Mouse (Mus musculus) hindbrain, embryonic 13.5 days (tissue): Measurements from ENCODE around the gene Ank3. TPM values are rescaled to one million over a fixed set of nuclear protein-coding genes. Genes with fewer than 3 reads are reported as not detected.

Experiments used
- ATAC-seq: fragments of 200-750 bp; cut with Nextera tagmentation; 2 replicates; pipeline ENCODE4 v1.8.0; 2017; ENCODE audit warnings: moderate TSS enrichment; ENCODE audit not compliant: low FRiP score
- H3K27ac ChIP-seq: fragments of 300-500 bp; sonication (generic); 2 replicates; pipeline ENCODE4 v1.5.1; 2015; ENCODE audit warnings: inconsistent platforms, mild to moderate bottlenecking, moderate library complexity
- H3K27me3 ChIP-seq: fragments of 300-500 bp; sonication (generic); 2 replicates; pipeline ENCODE4 v1.6.1; 2015; ENCODE audit warnings: mild to moderate bottlenecking, inconsistent platforms
- H3K36me3 ChIP-seq: fragments of 300-500 bp; sonication (generic); 2 replicates; pipeline ENCODE4 v1.6.1; 2015; ENCODE audit warnings: mild to moderate bottlenecking, inconsistent platforms
- H3K4me1 ChIP-seq: fragments of 300-500 bp; sonication (generic); replicated peaks from 2 replicates; pipeline ENCODE4 v1.6.1; 2015; ENCODE audit warnings: inconsistent platforms
- H3K4me2 ChIP-seq: fragments of 300-500 bp; sonication (generic); 2 replicates; pipeline ENCODE4 v1.6.1; 2015; ENCODE audit warnings: inconsistent platforms, mild to moderate bottlenecking, moderate library complexity
- H3K4me3 ChIP-seq: fragments of 300-500 bp; sonication (generic); 2 replicates; pipeline ENCODE4 v1.5.1; 2015; ENCODE audit warnings: mild to moderate bottlenecking, inconsistent platforms
- H3K9ac ChIP-seq: fragments of 300-500 bp; sonication (generic); 2 replicates; pipeline ENCODE4 v1.6.1; 2015; ENCODE audit warnings: mild to moderate bottlenecking, inconsistent platforms
- H3K9me3 ChIP-seq: fragments of 300-500 bp; sonication (generic); 2 replicates; pipeline ENCODE4 v1.6.1; 2016; ENCODE audit warnings: inconsistent platforms
- WGBS: fragments of 180-500 bp; shearing (Covaris S2); methylation state at CpG from one replicate; pipeline ENCODE4 v1.1.7; 2015; 5-methylcytosine and 5-hydroxymethylcytosine counted together
- polyA plus RNA-seq: library from polyadenylated mRNA; unstranded; fragments of >200 nt; fragmentation: Nextera tagmentation; extraction: Ambion mirVana; gene quantifications from 2 replicates; pipeline ENCODE4 v1.2.1, GENCODE M21; 2015

Ank3 gene
- polyA plus RNA-seq, 1 experiment from 2014 or later = 114 TPM

DNA sequence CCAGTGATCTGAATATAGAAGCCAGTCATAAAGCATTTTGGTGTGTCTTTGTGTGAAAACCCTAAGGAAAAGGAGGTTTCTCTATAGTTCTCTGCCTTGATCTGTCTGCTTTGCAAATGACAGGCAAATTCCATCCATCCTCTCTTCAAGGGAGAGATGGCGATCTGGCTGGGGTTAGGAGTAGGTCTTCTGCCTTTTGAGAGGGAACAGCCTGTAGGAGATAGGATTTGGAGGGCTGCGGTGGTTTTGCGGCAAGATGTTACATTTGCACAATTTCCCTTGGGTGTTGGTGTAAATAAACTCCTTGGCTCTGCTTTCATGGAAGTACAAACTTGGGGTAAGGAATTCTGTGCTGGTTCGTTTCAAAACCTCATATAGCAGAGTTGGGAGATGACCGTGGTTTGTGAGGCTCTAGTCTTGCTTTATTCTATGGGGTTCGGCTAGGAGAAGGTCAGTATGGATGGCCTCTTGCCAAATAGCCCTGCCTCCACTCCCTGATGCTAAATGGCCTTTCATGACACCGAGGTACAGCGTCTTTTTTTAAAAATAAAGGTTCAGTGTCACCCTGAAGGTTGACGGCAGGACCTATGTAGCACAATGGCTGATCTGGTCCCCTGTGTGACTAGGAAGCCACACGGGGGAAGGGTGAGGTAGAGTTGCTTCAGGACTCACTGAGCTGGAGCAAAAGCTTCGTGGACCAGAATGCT is 309.4 kb downstream of the Ank3 start:
- Histone ChIP-seq H3K36me3 (no peaks in the 10 kb centered on the region), H3K9me3 (no peaks in the 10 kb centered on the region), H3K4me3 (peak overlapping the region; percentile 50), H3K4me2 (peak overlapping the region; percentile 77), H3K27ac (peak overlapping the region; percentile 97), H3K9ac (peak overlapping the region; percentile 85), H3K27me3 (no peaks in the 10 kb centered on the region), H3K4me1 (peaks cover 82% of the 10 kb centered on the region)
- no peak for ATAC-seq
- 58% methylated on average over 11 of the region's 11 CpGs for WGBS

- no peak overlapping the region for H3K27ac ChIP-seq
- H3K4me2 ChIP-seq = peak overlapping the region; percentile 77
- H3K9me3 ChIP-seq = no peaks in the 10 kb centered on the region
- H3K4me1 ChIP-seq = peaks cover 77% of the 10 kb centered on the region
- H3K4me3 ChIP-seq = no peak overlapping the region
- no peak overlapping the region for H3K9ac ChIP-seq
- H3K27me3 ChIP-seq = no peaks in the 10 kb centered on the region
- 91% methylated on average over 2 of the region's 2 CpGs for WGBS
- H3K36me3 ChIP-seq = no peaks in the 10 kb centered on the region
- ATAC-seq = no peak
These were observed 311.1 kb downstream of the Ank3 start for GRCm38 (mm10) chr10:69709631-69710030.

DNA sequence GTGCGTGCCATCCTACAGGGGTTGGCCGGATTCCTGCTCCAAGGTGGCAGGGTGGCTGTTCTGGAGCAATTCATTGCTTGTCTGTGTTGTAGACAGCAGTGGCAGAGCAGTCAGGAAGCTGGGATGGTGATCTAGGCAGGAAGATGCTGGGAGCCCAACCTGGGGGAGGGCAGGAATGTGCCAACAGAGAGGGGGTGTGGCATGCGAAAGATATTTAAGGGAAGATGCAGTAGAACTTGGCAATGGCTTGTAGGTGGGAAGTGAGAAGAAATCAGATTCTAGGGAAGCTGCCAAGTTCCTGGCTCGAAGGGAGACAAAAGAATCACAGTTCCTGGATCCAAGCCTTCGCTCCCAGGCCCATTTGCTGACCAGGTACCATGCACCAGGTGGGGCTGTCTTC is 312.2 kb downstream of the Ank3 start:
- Histone ChIP-seq H3K27me3 (no peaks in the 10 kb centered on the region), H3K4me3 (no peak overlapping the region), H3K4me2 (no peak overlapping the region), H3K4me1 (peaks cover 66% of the 10 kb centered on the region), H3K36me3 (no peaks in the 10 kb centered on the region), H3K9me3 (no peaks in the 10 kb centered on the region), H3K9ac (no peak overlapping the region), H3K27ac (no peak overlapping the region)
- no peak for ATAC-seq
- WGBS = 94% methylated on average over 5 of the region's 5 CpGs

DNA sequence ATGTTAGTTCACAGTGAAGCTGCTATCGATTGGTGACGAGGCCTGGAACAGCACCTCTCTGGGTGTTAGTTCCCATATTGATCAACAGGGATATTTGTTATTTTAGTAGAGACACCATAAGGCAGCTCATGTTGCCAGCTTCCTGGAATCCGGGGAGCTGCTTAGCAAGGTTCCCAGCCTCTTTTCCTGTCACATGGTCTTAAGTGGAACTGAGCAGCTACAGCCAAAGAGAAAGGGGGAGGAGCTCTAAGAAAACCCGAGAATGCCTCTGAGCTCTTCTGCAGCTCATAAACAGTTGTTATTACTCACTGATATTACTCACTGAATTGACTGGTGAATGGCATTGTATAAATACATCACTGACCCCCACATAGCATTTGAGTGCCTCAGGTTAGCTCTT is 318.3 kb downstream of the Ank3 start:
- no peak overlapping the region for H3K4me3 ChIP-seq
- H3K9ac ChIP-seq = no peak overlapping the region
- WGBS = 76% methylated on average over 4 of the region's 4 CpGs
- H3K9me3 ChIP-seq = no peaks in the 10 kb centered on the region
- H3K4me2 ChIP-seq = no peak overlapping the region
- peaks cover 57% of the 10 kb centered on the region for H3K4me1 ChIP-seq
- H3K36me3 ChIP-seq = no peaks in the 10 kb centered on the region
- H3K27me3 ChIP-seq = no peaks in the 10 kb centered on the region
- no peak overlapping the region for H3K27ac ChIP-seq
- no peak for ATAC-seq

- no peaks in the 10 kb centered on the region for H3K27me3 ChIP-seq
- peaks cover 65% of the 10 kb centered on the region for H3K4me1 ChIP-seq
- peak overlapping the region; percentile 91 for H3K27ac ChIP-seq
- H3K4me2 ChIP-seq = peak overlapping the region; percentile 39; the same call in 1 of the 2 replicates
- 37% methylated on average over 5 of the region's 5 CpGs for WGBS
- H3K9ac ChIP-seq = 0 out of 2 replicates have a peak overlapping the region, but pooled peaks have one; percentile 36
- ATAC-seq = 0 out of 2 replicates have a peak, but pooled peaks have one; percentile 2
- no peaks in the 10 kb centered on the region for H3K9me3 ChIP-seq
- no peaks in the 10 kb centered on the region for H3K36me3 ChIP-seq
- no peak overlapping the region for H3K4me3 ChIP-seq
These were observed 320.8 kb downstream of the Ank3 start for GRCm38 (mm10) chr10:69719421-69719820.

DNA sequence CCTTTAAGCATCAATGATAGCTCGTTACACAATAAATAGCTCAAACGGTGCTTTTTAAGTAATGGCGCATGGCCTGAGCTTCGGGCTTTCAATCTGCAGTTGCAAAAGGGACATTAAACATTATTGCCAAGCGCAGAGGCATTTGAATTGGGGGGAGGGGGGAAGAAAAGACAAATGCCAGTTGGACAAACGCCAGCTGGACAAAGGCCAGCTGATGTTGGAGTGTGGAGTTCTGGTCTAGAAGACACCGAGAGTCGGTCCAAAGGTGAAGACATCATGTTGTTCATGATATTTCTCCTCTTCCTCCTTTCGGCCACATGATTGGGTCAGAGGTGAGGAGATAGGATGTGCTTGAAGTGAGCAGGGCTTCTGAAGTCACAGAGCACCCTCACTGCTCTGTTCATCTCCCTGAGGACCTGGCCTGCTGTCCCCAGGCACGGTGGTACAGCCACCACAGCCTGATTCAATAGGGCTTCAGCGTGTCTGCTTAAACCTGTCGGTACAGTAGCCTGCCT is 321.4 kb downstream of the Ank3 start:
- no peaks in the 10 kb centered on the region for H3K9me3 ChIP-seq
- H3K9ac ChIP-seq = peak overlapping the region; percentile 36; the same call in 1 of the 2 replicates
- H3K36me3 ChIP-seq = no peaks in the 10 kb centered on the region
- peak overlapping the region; percentile 91 for H3K27ac ChIP-seq
- H3K4me3 ChIP-seq = no peak overlapping the region
- peaks cover 70% of the 10 kb centered on the region for H3K4me1 ChIP-seq
- 16% methylated on average over 12 of the region's 12 CpGs for WGBS
- H3K4me2 ChIP-seq = peak overlapping the region; percentile 39
- no peaks in the 10 kb centered on the region for H3K27me3 ChIP-seq
- ATAC-seq = peak; percentile 66; the same call in 1 of the 2 replicates

- Histone ChIP-seq H3K36me3 (no peaks in the 10 kb centered on the region), H3K4me1 (peaks cover 74% of the 10 kb centered on the region), H3K9ac (peak overlapping the region; percentile 36; the same call in 1 of the 2 replicates), H3K4me2 (peak overlapping the region; percentile 39), H3K27ac (peak overlapping the region; percentile 91), H3K4me3 (no peak overlapping the region), H3K9me3 (no peaks in the 10 kb centered on the region), H3K27me3 (no peaks in the 10 kb centered on the region)
- WGBS = 27% methylated on average over 10 of the region's 10 CpGs
- peak; percentile 40 for ATAC-seq
These were observed 321.9 kb downstream of the Ank3 start for GRCm38 (mm10) chr10:69720452-69720851.

GRCm38 (mm10) chr10:69720899-69721490 is 322.4 kb downstream of the Ank3 start:
- H3K9me3 ChIP-seq = no peaks in the 10 kb centered on the region
- H3K4me3 ChIP-seq = no peak overlapping the region
- ATAC-seq = peak; percentile 29; the same call in 1 of the 2 replicates
- peaks cover 80% of the 10 kb centered on the region for H3K4me1 ChIP-seq
- no peaks in the 10 kb centered on the region for H3K27me3 ChIP-seq
- WGBS = 34% methylated on average over 6 of the region's 6 CpGs
- H3K4me2 ChIP-seq = peak overlapping the region; percentile 39
- H3K27ac ChIP-seq = peak overlapping the region; percentile 91
- H3K9ac ChIP-seq = 0 out of 2 replicates have a peak overlapping the region, but pooled peaks have one; percentile 36
- no peaks in the 10 kb centered on the region for H3K36me3 ChIP-seq

DNA sequence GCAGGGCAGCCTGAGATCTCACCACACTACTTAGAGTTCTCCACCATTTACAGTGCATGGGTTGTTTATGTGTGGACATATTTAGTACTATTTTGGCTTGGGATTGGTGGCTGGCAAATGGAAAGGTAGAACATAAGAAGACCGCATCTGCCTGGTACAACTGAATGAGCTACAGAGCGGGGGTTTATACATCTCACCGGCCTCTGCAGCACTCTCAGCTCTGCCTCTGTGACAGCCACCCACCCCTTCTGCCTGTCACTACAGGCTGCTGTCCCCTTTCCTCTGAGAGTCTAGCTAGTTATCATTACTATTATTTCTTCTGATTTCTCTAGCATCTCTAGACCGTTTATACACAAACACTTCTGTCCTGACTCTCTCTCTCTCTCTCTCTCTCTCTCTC is 325.6 kb downstream of the Ank3 start:
- H3K27ac ChIP-seq = peak overlapping the region; percentile 76
- no peak overlapping the region for H3K4me3 ChIP-seq
- H3K9me3 ChIP-seq = no peaks in the 10 kb centered on the region
- no peak overlapping the region for H3K4me2 ChIP-seq
- WGBS = 82% methylated on average over 4 of the region's 4 CpGs
- H3K9ac ChIP-seq = no peak overlapping the region
- no peaks in the 10 kb centered on the region for H3K36me3 ChIP-seq
- no peaks in the 10 kb centered on the region for H3K27me3 ChIP-seq
- H3K4me1 ChIP-seq = peaks cover 79% of the 10 kb centered on the region
- no peak for ATAC-seq

DNA sequence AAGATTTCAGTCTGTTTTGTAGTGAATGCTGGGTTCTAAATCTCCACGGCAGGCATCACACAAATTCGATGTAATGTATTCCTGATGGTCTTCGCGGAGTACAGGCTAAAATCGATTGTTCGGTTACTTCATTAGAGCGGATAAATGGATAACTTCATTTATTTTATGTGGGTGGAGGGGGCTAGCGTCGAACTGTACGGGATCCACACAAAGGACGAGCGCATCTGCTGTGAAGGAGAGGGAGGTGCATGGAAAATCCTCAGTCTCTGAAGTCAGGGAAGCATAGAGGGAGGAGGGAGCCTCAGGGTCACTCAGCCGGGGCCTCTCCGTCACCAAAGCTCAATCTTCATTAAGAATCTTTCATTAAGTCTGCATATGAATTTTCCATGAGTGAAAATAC is 326.5 kb downstream of the Ank3 start:
- Histone ChIP-seq H3K9me3 (no peaks in the 10 kb centered on the region), H3K36me3 (no peaks in the 10 kb centered on the region), H3K9ac (no peak overlapping the region), H3K4me3 (no peak overlapping the region), H3K27me3 (no peaks in the 10 kb centered on the region), H3K4me2 (no peak overlapping the region), H3K27ac (peak overlapping the region; percentile 76), H3K4me1 (peaks cover 79% of the 10 kb centered on the region)
- WGBS = 40% methylated on average over 14 of the region's 14 CpGs
- peak; percentile 52; the same call in 1 of the 2 replicates for ATAC-seq

DNA sequence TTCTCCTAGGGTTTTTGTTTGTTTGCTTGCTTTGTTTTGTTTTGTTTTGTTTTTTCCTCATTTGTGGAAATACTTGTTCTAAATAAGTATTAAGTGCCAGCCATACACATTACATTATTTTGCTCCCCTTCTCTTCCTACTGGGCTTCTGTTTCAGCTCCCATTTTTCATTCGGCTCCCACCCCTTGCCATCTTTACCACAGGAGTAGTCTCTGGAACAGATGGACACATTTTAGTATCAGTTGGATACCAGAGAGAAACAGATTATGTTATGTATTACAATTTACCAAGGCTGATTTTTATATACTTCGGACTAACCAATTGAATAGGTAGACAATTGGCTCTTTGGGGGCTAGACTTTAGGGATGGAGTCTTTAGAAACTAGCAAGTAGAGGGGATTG is 327.7 kb downstream of the Ank3 start:
- Histone ChIP-seq H3K36me3 (no peaks in the 10 kb centered on the region), H3K4me2 (no peak overlapping the region), H3K9ac (no peak overlapping the region), H3K27me3 (no peaks in the 10 kb centered on the region), H3K4me3 (no peak overlapping the region), H3K9me3 (no peaks in the 10 kb centered on the region), H3K27ac (0 out of 2 replicates have a peak overlapping the region, but pooled peaks have one; percentile 40), H3K4me1 (peaks cover 79% of the 10 kb centered on the region)
- 88% methylated on average over 2 of the region's 2 CpGs for WGBS
- no peak for ATAC-seq

DNA sequence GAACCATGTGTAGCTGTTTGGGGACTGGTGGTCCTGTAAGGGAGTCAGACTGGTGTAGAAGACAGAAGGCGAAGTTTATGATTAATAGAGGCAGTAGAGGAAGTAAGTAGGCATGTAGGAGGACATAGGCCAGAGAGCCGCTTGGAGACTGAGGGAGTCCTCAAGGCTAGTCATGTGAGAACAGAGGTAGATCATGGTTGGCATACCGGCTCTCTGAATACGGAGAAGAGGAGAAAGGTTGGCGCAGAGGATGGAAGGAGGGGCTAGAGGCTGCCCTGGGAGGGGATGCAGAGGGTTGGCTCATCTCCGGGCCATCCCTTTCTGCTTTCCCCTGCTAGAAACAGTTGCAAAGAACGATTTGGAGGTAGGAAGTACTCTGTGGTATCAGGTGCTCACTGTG is 328.2 kb downstream of the Ank3 start:
- Histone ChIP-seq H3K4me2 (no peak overlapping the region), H3K9ac (no peak overlapping the region), H3K9me3 (no peaks in the 10 kb centered on the region), H3K4me1 (peaks cover 79% of the 10 kb centered on the region), H3K36me3 (no peaks in the 10 kb centered on the region), H3K27ac (peak overlapping the region; percentile 40; the same call in 1 of the 2 replicates), H3K4me3 (no peak overlapping the region), H3K27me3 (no peaks in the 10 kb centered on the region)
- no peak for ATAC-seq
- WGBS = 84% methylated on average over 7 of the region's 7 CpGs
